Mouse (Mus musculus) midbrain, postnatal 0 days (tissue): ENCODE data around the gene Ndufa13. TPM values are rescaled to one million over a fixed set of nuclear protein-coding genes. Genes with fewer than 3 reads are reported as not detected.
A peak's percentile ranks its signal among the peaks of the same experiment; 100 is the strongest.

Experiments used
- ATAC-seq: fragments of 200-750 bp; cut with Nextera tagmentation; 2 replicates; pipeline ENCODE4 v1.8.0; 2017; ENCODE audit warnings: moderate number of reproducible peaks, mild to moderate bottlenecking, moderate TSS enrichment, moderate library complexity; ENCODE audit not compliant: low FRiP score
- DNase-seq: peaks from one replicate; pipeline ENCODE4 v3.0.0-alpha.2; 2015; ENCODE audit warnings: low spot score
- H3K27ac ChIP-seq: fragments of 300-500 bp; sonication (generic); 2 replicates; pipeline ENCODE4 v1.5.1; 2014; ENCODE audit warnings: low read depth, mild to moderate bottlenecking, low read length, mixed read lengths
- H3K27me3 ChIP-seq: fragments of 300-500 bp; sonication (generic); 2 replicates; pipeline ENCODE4 v1.6.1; 2014; ENCODE audit warnings: low read length, control low read depth, mixed read lengths; ENCODE audit not compliant: insufficient read depth
- H3K36me3 ChIP-seq: fragments of 300-500 bp; sonication (generic); 2 replicates; pipeline ENCODE4 v1.6.1; 2014; ENCODE audit warnings: low read length, control low read depth, mixed read lengths; ENCODE audit not compliant: insufficient read depth
- H3K4me1 ChIP-seq: fragments of 300-500 bp; sonication (generic); 2 replicates; pipeline ENCODE4 v1.6.1; 2014; ENCODE audit warnings: mild to moderate bottlenecking, control low read depth, antibody characterized with exemption, low read length, mixed read lengths; ENCODE audit not compliant: insufficient read depth
- H3K4me2 ChIP-seq: fragments of 300-500 bp; sonication (generic); 2 replicates; pipeline ENCODE4 v1.6.1; 2014; ENCODE audit warnings: low read depth, mild to moderate bottlenecking, low read length, mixed read lengths; ENCODE audit not compliant: poor library complexity, severe bottlenecking
- H3K4me3 ChIP-seq: fragments of 300-500 bp; sonication (generic); 2 replicates; pipeline ENCODE4 v1.5.1; 2014; ENCODE audit warnings: low read depth, mild to moderate bottlenecking, low read length, moderate library complexity
- H3K9ac ChIP-seq: fragments of 300-500 bp; sonication (generic); replicated peaks from 2 replicates; pipeline ENCODE4 v1.6.1; 2014; ENCODE audit warnings: mild to moderate bottlenecking, low read length, moderate library complexity, mixed read lengths; ENCODE audit not compliant: poor library complexity, severe bottlenecking
- H3K9me3 ChIP-seq: fragments of 300-500 bp; sonication (generic); 2 replicates; pipeline ENCODE4 v1.6.1; 2016; ENCODE audit warnings: low read length, control low read depth
- CTCF ChIP-seq: IDR thresholded peaks from 2 replicates; pipeline ENCODE4 v1.5.1; 2016; ENCODE audit warnings: antibody characterized with exemption, mild to moderate bottlenecking
- WGBS: fragments of 180-500 bp; shearing (Covaris S2); extraction: QIAGEN DNeasy Blood & Tissue Kit; methylation state at CpG from one replicate; pipeline ENCODE4 v1.1.7; 2014; 5-methylcytosine and 5-hydroxymethylcytosine counted together
- polyA plus RNA-seq: library from polyadenylated mRNA; unstranded; fragments of >200 nt; fragmentation: Nextera tagmentation; extraction: Ambion mirVana; gene quantifications from 2 replicates; pipeline ENCODE4 v1.2.1, GENCODE M21; 2015
- total RNA-seq: library from RNA; depleted of rRNA; stranded (reverse); fragments of >200 nt; gene quantifications from 2 replicates; pipeline ENCODE4 v1.2.3, GENCODE M21; 2014

The Ndufa13 gene
- total and polyA plus RNA-seq, 2 experiments from 2014 or later, result 55.6 to 243 TPM

DNA sequence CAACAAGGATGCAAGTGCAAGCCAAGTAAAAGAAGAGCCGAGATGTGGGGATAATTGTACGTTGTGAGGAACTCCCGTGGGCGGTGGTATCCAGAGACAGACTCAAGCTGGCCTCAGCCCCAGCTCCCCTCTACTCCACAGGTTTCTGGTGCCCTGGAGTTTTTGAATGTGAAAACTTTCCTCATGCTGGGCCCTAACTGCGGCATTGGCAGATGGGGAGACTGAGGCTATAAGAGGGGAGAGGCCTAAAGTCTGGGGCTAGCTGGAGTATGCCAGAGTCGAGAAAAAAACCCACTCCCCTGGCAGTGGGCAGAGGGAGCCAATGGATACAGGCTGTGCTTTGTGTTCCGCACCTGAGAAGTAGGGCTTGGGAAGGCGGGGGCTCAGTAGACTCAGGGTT is 1.7 kb upstream of the Ndufa13 start:
- no peak overlapping the region for H3K27ac ChIP-seq
- H3K4me2 ChIP-seq, result peak overlapping the region; percentile 97
- H3K27me3 ChIP-seq, result no peaks in the 10 kb centered on the region

DNA sequence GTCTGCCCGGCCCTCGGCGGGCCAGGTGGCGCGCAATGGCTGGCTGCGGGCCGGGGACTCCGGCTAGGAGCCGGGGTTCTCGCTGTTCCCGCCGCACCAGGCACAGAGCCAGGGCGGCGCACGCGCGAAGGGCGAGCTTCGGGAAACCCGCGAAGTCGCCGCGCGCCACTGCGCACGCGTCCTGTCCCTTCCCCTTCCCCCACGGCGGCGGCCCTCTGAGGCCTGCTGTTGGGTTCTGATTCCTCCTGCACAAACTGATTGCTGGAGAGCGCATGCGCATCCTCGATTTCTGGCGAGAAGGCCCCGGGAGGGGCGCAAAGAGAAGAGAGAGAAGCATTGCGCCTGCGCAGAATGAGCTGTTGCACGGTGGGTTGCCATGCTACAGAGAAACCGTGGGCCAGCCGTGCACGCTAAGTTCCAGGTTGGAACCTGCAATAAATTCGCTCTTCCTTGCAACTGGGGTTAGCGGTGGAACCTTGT is 745 bp upstream of the Ndufa13 start:
- Histone ChIP-seq H3K9ac (peak overlapping the region; percentile 77), H3K4me2 (peak overlapping the region; percentile 97), H3K27ac (peak overlapping the region; percentile 90), H3K4me3 (peak overlapping the region; percentile 72), H3K4me1 (peaks cover 18% of the 10 kb centered on the region; the same call in 1 of the 2 replicates), H3K27me3 (no peaks in the 10 kb centered on the region), H3K9me3 (no peaks in the 10 kb centered on the region), H3K36me3 (no peaks in the 10 kb centered on the region)
- ATAC-seq (peak; percentile 90), DNase-seq (peak; percentile 100)
- WGBS, result 0% methylated on average over 45 of the region's 45 CpGs
- TF ChIP-seq CTCF, result no peak

More for the DNA sequence above, 1.7 kb upstream of the Ndufa13 start:
- DNase-seq (no peak), ATAC-seq (no peak)
- Histone ChIP-seq H3K9ac (no peak overlapping the region), H3K9me3 (no peaks in the 10 kb centered on the region), H3K4me3 (no peak overlapping the region), H3K4me1 (peaks cover 17% of the 10 kb centered on the region; the same call in 1 of the 2 replicates), H3K36me3 (0 out of 2 replicates have a peak, but pooled peaks cover 4% of the 10 kb centered on the region)
- 81% methylated on average over 8 of the region's 8 CpGs for WGBS
- no peak for TF ChIP-seq CTCF

DNA sequence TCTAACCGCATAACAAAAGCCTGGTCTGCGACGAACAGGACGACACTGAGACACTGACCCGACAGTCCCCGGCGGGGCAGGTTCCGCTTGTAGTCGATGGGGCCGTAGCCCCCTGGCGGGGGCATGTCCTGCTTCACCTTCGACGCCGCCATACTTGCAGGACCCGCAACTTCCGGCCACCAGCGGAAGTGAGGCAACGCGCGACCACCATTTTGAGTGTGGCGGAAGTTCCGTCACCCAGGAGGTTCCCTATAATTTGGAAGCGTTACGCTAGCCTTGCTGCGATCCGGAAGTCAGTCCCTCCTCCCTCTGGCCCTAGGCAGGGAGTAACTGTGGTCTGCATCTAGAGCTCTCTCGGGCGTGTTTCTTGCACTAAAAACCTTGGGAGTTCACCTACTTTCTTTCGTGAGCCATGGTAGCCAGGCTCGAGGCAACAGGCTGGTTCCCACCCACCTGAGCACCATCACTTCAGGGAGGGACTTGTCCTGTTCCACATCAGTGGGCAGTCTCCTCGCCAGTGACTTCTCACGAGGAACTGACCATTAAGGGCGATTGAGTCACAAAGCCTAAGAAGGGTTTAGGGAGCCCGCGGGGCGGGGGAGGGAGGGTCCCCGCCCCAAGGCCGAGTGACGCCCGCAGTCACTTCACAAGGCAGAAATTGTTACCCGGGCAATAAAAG is 735 bp downstream of the Ndufa13 start:
- H3K36me3 ChIP-seq, result no peaks in the 10 kb centered on the region
- H3K9ac ChIP-seq, result peak overlapping the region; percentile 83
- WGBS, result 2% methylated on average over 41 of the region's 41 CpGs
- peak; percentile 96 for DNase-seq
- peak overlapping the region; percentile 90 for H3K27ac ChIP-seq
- H3K4me3 ChIP-seq, result peak overlapping the region; percentile 72
- peak; percentile 74 for TF ChIP-seq CTCF
- H3K4me1 ChIP-seq, result peaks cover 18% of the 10 kb centered on the region; the same call in 1 of the 2 replicates
- H3K9me3 ChIP-seq, result no peaks in the 10 kb centered on the region
- no peaks in the 10 kb centered on the region for H3K27me3 ChIP-seq
- H3K4me2 ChIP-seq, result peak overlapping the region; percentile 97
- ATAC-seq, result peak; percentile 71

DNA sequence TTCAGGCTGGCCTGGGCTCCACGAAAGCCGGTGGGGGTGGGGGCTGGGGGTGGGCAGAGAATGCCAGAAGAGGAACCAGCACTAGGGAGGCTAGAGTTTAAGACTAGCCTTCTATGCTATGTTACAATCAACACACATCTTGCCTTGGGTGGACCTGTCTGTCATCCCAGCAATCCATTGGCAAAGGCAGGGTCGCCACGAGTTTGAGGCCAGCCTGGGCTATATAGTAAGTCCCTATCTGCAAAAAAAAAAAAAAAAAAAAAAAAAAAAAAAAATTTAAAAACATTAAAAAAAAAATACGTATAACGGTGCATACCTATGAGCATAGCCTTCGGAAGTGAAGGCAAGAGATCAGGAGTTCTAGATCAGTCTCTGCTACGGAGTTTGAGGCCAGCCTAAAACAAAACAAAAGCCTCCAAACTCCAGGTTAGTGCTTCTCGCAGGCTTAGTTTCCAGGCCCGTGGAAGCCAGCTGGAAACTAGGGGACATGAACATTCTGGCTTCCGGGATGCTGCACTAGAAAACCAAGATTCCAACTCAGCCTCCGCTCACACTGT is 1.4 kb downstream of the Ndufa13 start:
- H3K4me2 ChIP-seq, result peak overlapping the region; percentile 97
- no peak for TF ChIP-seq CTCF
- no peaks in the 10 kb centered on the region for H3K27me3 ChIP-seq
- peaks cover 18% of the 10 kb centered on the region; the same call in 1 of the 2 replicates for H3K4me1 ChIP-seq
- H3K9ac ChIP-seq, result peak overlapping the region; percentile 83
- H3K9me3 ChIP-seq, result no peaks in the 10 kb centered on the region
- peak overlapping the region; percentile 72 for H3K4me3 ChIP-seq
- peak overlapping the region; percentile 90 for H3K27ac ChIP-seq
- H3K36me3 ChIP-seq, result 0 out of 2 replicates have a peak, but pooled peaks cover 2% of the 10 kb centered on the region
- ATAC-seq, result no peak
- DNase-seq, result no peak
- WGBS, result 20% methylated on average over 12 of the region's 12 CpGs

DNA sequence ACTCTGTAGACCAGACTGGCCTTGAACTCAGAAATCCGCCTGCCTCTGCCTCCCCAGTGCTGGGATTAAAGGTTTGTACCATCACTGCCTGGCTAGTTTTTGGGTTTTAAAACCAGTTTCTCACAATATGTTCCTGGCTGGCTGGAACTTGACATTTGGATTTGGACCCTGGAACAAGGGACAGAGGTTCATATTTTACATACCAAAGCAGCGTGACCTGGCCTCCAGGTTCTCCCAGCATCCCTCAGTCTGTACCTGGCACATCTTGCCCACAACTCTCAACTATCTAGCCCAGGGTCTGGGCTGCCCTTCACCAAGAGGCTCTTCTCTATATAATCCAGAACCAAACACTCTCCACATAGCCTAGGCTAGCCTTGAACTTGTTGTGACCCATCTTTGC is 2.5 kb downstream of the Ndufa13 start:
- H3K9ac ChIP-seq, result no peak overlapping the region
- WGBS, result 90% methylated on average over 2 of the region's 2 CpGs
- peaks cover 20% of the 10 kb centered on the region; the same call in 1 of the 2 replicates for H3K4me1 ChIP-seq
- H3K27me3 ChIP-seq, result no peaks in the 10 kb centered on the region
- TF ChIP-seq CTCF, result no peak
- H3K4me3 ChIP-seq, result no peak overlapping the region
- ATAC-seq (no peak), DNase-seq (no peak)
- no peak overlapping the region for H3K27ac ChIP-seq
- H3K9me3 ChIP-seq, result no peaks in the 10 kb centered on the region
- 0 out of 2 replicates have a peak, but pooled peaks cover 2% of the 10 kb centered on the region for H3K36me3 ChIP-seq
- H3K4me2 ChIP-seq, result no peak overlapping the region

DNA sequence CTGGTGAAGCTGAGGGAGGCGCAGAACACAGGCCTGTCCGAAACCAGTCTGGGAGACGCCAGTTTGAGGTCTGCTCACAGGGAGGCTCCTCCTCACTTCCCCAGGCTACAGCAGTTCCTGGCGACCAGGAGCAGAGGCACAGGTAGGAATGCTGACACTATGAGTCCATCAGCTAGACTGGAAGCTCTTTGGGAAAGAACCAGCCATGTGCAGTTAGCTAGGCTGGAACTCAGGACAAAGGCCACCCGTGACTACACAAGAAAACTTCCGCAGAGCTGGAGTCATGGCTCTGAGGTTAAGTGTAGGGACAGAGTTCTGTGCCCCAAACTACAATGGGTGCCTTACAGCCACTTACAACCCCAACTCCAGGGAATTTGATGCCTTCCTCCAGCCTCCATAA is 4.5 kb downstream of the Ndufa13 start:
- Histone ChIP-seq H3K27ac (no peak overlapping the region), H3K27me3 (no peaks in the 10 kb centered on the region), H3K4me2 (no peak overlapping the region), H3K4me1 (peaks cover 20% of the 10 kb centered on the region; the same call in 1 of the 2 replicates), H3K9me3 (no peaks in the 10 kb centered on the region), H3K36me3 (0 out of 2 replicates have a peak, but pooled peaks cover 2% of the 10 kb centered on the region), H3K4me3 (no peak overlapping the region), H3K9ac (no peak overlapping the region)
- 85% methylated on average over 6 of the region's 6 CpGs for WGBS
- no peak for ATAC-seq
- no peak for DNase-seq
- TF ChIP-seq CTCF, result no peak
